In genomic region chr9:62342441-62343191, GRCm38 (mm10) we compare ENCODE assay signal across 8 mouse cellular contexts. TPM values are rescaled to one million over a fixed set of nuclear protein-coding genes. Genes with fewer than 3 reads are reported as not detected.
A peak's percentile ranks its signal among the peaks of the same experiment; 100 is the strongest.
DNase-seq lines count a peak whose midpoint lies in the region; ATAC-seq lines count a peak whose summit lies in the region.

No protein-coding gene starts in this region.

- no peak for ATAC-seq in forebrain, embryonic 11.5 days (replicated peaks; ENCODE audit: low FRiP score)

- H3K4me3 ChIP-seq in forebrain, embryonic 11.5 days (ENCODE audit: low read depth, low read length), result peak overlapping the region; percentile 89
- H3K4me3 ChIP-seq in megakaryocyte, embryonic 14.5 days (replicated peaks), result peak overlapping the region; percentile 99

- peak; percentile 80 for DNase-seq in Muller cell, postnatal 12 days (ENCODE audit: inconsistent ontology term)
- DNase-seq in brain, adult 2 months (ENCODE audit: low read depth, low spot score), result peak; percentile 57
- peak; percentile 81 for DNase-seq in forebrain, embryonic 11.5 days (ENCODE audit: low spot score)
- DNase-seq in heart, postnatal 25 days (ENCODE audit: low spot score), result peak; percentile 37
- DNase-seq in layer of hippocampus, postnatal 14 days (ENCODE audit: low spot score in 2 of 2), result peak; percentile 58 to 65
- peak; percentile 29 for DNase-seq in retina, postnatal 7 days (ENCODE audit: low read depth, low spot score)
- no peak for DNase-seq in c-Kit-positive CD71-positive TER-119-positive erythroid progenitor cells, embryonic 14.5 days (ENCODE audit: low spot score)

- H3K9me3 ChIP-seq in forebrain, embryonic 11.5 days (ENCODE audit: control insufficient read depth, low read length), result no peaks in the 10 kb centered on the region
- no peaks in the 10 kb centered on the region for H3K9me3 ChIP-seq in megakaryocyte, embryonic 14.5 days

- H3K27me3 ChIP-seq in forebrain, embryonic 11.5 days (ENCODE audit: control insufficient read depth, insufficient read depth, low read length), result no peaks in the 10 kb centered on the region
- H3K27me3 ChIP-seq in megakaryocyte, embryonic 14.5 days (replicated peaks), result peaks cover 6% of the 10 kb centered on the region

- under 1% methylated on average over 48 of the region's 48 CpGs for WGBS in forebrain, embryonic 11.5 days

- peak overlapping the region; percentile 96 for H3K27ac ChIP-seq in forebrain, embryonic 11.5 days (ENCODE audit: low read depth, low read length)

- peak overlapping the region; percentile 98 for H3K9ac ChIP-seq in forebrain, embryonic 11.5 days (ENCODE audit: low read length)

- H3K4me2 ChIP-seq in forebrain, embryonic 11.5 days (ENCODE audit: low read depth, low read length, severe bottlenecking), result peak overlapping the region; percentile 89

- no peaks in the 10 kb centered on the region for H3K36me3 ChIP-seq in forebrain, embryonic 11.5 days (ENCODE audit: control insufficient read depth, insufficient read depth, low read length)
- H3K36me3 ChIP-seq in megakaryocyte, embryonic 14.5 days (replicated peaks; ENCODE audit: low read length), result peaks cover 20% of the 10 kb centered on the region

- intact Hi-C loops in heart, postnatal 25 days (cut with DNase I), result loop anchor here (2.0 to 5.0 kb wide), 2 partner anchors 40 to 72 kb away; no protein-coding TSS in a partner anchor

- peaks cover 23% of the 10 kb centered on the region for H3K4me1 ChIP-seq in forebrain, embryonic 11.5 days (replicated peaks; ENCODE audit: control insufficient read depth, insufficient read depth, low read length)
- peaks cover 30% of the 10 kb centered on the region for H3K4me1 ChIP-seq in megakaryocyte, embryonic 14.5 days

RNA-seq across cellular contexts. Expression of gene Anp32a, which starts 1.5 kb away (rescaled TPM):
- polyA plus RNA-seq in forebrain, embryonic 11.5 days (2014; fragmentation: Nextera tagmentation; extraction: Ambion mirVana), result 145 and 184 TPM in 2 replicates
- 100 to 1,000 TPM; 186 to 202 TPM for total RNA-seq in heart, postnatal 25 days (2021)
- total RNA-seq in layer of hippocampus, postnatal 14 days (2021), result 100 to 1,000 TPM; 241 to 247 TPM
- polyA plus RNA-seq in megakaryocyte, embryonic 14.5 days (2012; ENCODE audit: insufficient read depth, low replicate concordance), result 15.3 and 263 TPM in 2 replicates
